Mouse (Mus musculus) lung, postnatal 36 days (tissue): Measurements from ENCODE around the gene Vmn1r65.
"Not testable (repeated sequence)": the region's sequence is repeated elsewhere in the genome, so short reads cannot be mapped to it uniquely, and the experiment has no call there.

ENCODE experiments used
- DNase-seq: peaks from one replicate; pipeline ENCODE4 v3.0.0; 2022; ENCODE audit warnings: mixed read lengths

Vmn1r65 gene

DNA sequence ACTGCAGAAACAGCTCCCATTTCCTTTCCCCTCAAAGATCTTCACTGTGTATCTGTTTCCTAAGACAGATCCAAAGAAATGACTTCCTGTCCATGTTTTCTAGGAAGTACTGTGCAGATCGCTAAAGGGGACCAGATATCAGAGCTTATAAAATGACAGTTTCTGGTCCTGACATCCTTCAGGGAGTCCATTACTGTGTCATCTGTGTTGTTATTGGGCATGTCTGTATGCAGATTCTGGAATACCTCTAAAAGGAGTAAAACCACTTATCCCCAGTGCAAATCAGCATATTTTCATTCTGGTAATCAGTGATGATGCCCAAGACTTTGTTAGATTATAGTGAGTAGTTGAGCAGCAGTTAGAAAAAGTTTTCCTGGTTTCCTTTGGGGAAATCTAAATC is at the start of gene Vmn1r65:
Vmn1r65 (minus strand) TSS at position 101 of the 400 bp plus-strand sequence.
- DNase-seq = no peak

DNA sequence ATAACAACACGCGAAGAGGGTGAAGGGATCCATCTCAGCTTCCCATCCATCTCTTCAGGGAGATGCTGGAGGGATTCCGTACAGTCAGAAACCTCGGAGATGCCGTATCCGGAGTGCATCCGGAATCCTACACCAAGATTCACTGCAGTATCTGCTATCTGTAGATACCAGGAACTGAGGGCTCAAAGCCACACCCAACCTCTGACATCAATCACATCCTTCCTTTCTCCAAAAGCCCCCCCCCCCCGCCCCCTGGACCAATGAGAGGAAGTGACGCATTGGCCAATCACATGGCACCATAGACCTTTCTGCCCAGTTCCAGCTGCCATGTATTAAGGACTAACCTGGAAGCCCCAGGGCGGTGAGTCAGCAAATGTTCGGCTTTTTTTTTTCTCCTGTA is 34.1 kb upstream of the Vmn1r65 start, which contains the start of gene Nlrp4c:
Nlrp4c (plus strand) TSS at position 301 of the 400 bp plus-strand sequence.
- no peak for DNase-seq

GRCm38 (mm10) chr7:5982426-5982825 is 28.4 kb downstream of the Vmn1r65 start:
- DNase-seq = not testable (repeated sequence)

- not testable (repeated sequence) for DNase-seq
These were observed 38.3 kb downstream of the Vmn1r65 start for GRCm38 (mm10) chr7:5972546-5972945.
